Mouse (Mus musculus): ENCODE data around the gene Acsl1.
A peak's percentile ranks its signal among the peaks of the same experiment; 100 is the strongest.

Gene Acsl1

GRCm38 (mm10) chr8:46503072-46503695 lies 32.3 kb downstream of the Acsl1 start:
- DNase-seq (ENCODE audit: low read depth in 1 of 2, low spot score in 2 of 2): no peak

- no peak for DNase-seq (ENCODE audit: low read depth in 1 of 2, low spot score in 2 of 2)
Measured at GRCm38 (mm10) chr8:46504196-46504595, 33.4 kb downstream of the Acsl1 start.

GRCm38 (mm10) chr8:46508488-46509395 lies 37.9 kb downstream of the Acsl1 start:
- peak; percentile 24 to 29 for DNase-seq (ENCODE audit: low read depth in 1 of 2, low spot score in 2 of 2)

- DNase-seq (ENCODE audit: low read depth in 1 of 2, low spot score in 2 of 2): no peak
Measured at GRCm38 (mm10) chr8:46509474-46509873, 38.6 kb downstream of the Acsl1 start.

GRCm38 (mm10) chr8:46511336-46511735 lies 40.5 kb downstream of the Acsl1 start:
- DNase-seq (ENCODE audit: low read depth in 1 of 2, low spot score in 2 of 2): no peak

- no peak for DNase-seq (ENCODE audit: low read depth in 1 of 2, low spot score in 2 of 2)
Measured at GRCm38 (mm10) chr8:46512538-46512937, 41.7 kb downstream of the Acsl1 start.

- DNase-seq (ENCODE audit: low read depth in 1 of 2, low spot score in 2 of 2): no peak
Measured at GRCm38 (mm10) chr8:46514027-46514426, 43.2 kb downstream of the Acsl1 start.

GRCm38 (mm10) chr8:46520667-46521066 lies 49.8 kb downstream of the Acsl1 start:
- DNase-seq (ENCODE audit: low read depth in 1 of 2, low spot score in 2 of 2): no peak

GRCm38 (mm10) chr8:46526098-46526497 lies 55.3 kb downstream of the Acsl1 start:
- no peak for DNase-seq (ENCODE audit: low read depth in 1 of 2, low spot score in 2 of 2)

GRCm38 (mm10) chr8:46526821-46527220 lies 56.0 kb downstream of the Acsl1 start:
- no peak for DNase-seq (ENCODE audit: low read depth in 1 of 2, low spot score in 2 of 2)

- DNase-seq (ENCODE audit: low read depth in 1 of 2, low spot score in 2 of 2): no peak
Measured at GRCm38 (mm10) chr8:46529508-46529907, 58.7 kb downstream of the Acsl1 start.

- DNase-seq (ENCODE audit: low read depth in 1 of 2, low spot score in 2 of 2): no peak
Measured at GRCm38 (mm10) chr8:46530541-46530940, 59.7 kb downstream of the Acsl1 start.

GRCm38 (mm10) chr8:46533926-46534325 lies 63.1 kb downstream of the Acsl1 start:
- DNase-seq (ENCODE audit: low read depth in 1 of 2, low spot score in 2 of 2): peak in 1 of 2 experiments; percentile 8

- DNase-seq (ENCODE audit: low read depth in 1 of 2, low spot score in 2 of 2): no peak
Measured at GRCm38 (mm10) chr8:46539701-46540100, 68.9 kb downstream of the Acsl1 start.

GRCm38 (mm10) chr8:46543191-46543590 lies 72.4 kb downstream of the Acsl1 start:
- no peak for DNase-seq (ENCODE audit: low read depth in 1 of 2, low spot score in 2 of 2)

GRCm38 (mm10) chr8:46543662-46544061 lies 72.8 kb downstream of the Acsl1 start:
- DNase-seq (ENCODE audit: low read depth in 1 of 2, low spot score in 2 of 2): no peak

GRCm38 (mm10) chr8:46545854-46546253 lies 75.0 kb downstream of the Acsl1 start:
- no peak for DNase-seq (ENCODE audit: low read depth in 1 of 2, low spot score in 2 of 2)

GRCm38 (mm10) chr8:46546431-46547176 lies 75.8 kb downstream of the Acsl1 start:
- no peak for DNase-seq (ENCODE audit: low read depth in 1 of 2, low spot score in 2 of 2)

GRCm38 (mm10) chr8:46547245-46547644 lies 76.4 kb downstream of the Acsl1 start:
- no peak for DNase-seq (ENCODE audit: low read depth in 1 of 2, low spot score in 2 of 2)

GRCm38 (mm10) chr8:46550058-46550457 lies 79.2 kb downstream of the Acsl1 start:
- DNase-seq (ENCODE audit: low read depth in 1 of 2, low spot score in 2 of 2): no peak

- no peak for DNase-seq (ENCODE audit: low read depth in 1 of 2, low spot score in 2 of 2)
Measured at GRCm38 (mm10) chr8:46551029-46551428, 80.2 kb downstream of the Acsl1 start.

Data from monocyte, adult 2 months (primary cell).